Mouse (Mus musculus): ENCODE data around the gene Slc2a3.
"Not testable (repeated sequence)": the region's sequence is repeated elsewhere in the genome, so short reads cannot be mapped to it uniquely, and the experiment has no call there.

Gene Slc2a3

GRCm38 (mm10) chr6:122764446-122765297, 36.8 kb downstream of the Slc2a3 start:
- no peak for DNase-seq (ENCODE audit: low read depth, low spot score)

DNA sequence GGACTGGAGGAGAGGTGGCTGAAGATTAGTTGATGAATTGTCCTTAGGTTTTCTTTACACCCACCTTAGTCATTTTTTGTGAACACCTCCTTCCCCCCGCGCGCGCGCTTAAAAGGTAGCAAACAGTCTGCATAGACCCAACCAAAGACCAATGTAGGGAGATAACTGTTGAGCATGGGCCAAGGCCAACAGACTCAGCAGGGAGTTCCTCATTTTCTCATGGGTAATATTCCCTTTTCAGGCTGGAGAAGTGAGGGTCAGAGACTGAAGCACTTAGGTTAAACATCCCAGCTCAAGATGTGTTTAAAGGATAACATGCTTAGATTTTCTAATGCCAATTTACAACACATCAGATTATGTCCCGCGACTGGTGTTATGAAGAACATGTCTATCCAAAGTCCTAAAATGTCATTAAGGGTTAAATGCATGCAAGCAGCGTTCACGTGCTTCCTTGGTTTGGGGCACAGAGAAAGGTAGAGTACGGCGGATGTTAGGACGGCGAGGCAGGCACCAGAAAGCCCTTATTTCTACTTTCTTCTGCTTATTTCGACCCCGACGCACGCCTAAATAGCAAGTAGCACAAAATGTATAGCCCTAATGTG, 37.5 kb downstream of the Slc2a3 start:
- no peak for DNase-seq (ENCODE audit: low read depth, low spot score)

DNA sequence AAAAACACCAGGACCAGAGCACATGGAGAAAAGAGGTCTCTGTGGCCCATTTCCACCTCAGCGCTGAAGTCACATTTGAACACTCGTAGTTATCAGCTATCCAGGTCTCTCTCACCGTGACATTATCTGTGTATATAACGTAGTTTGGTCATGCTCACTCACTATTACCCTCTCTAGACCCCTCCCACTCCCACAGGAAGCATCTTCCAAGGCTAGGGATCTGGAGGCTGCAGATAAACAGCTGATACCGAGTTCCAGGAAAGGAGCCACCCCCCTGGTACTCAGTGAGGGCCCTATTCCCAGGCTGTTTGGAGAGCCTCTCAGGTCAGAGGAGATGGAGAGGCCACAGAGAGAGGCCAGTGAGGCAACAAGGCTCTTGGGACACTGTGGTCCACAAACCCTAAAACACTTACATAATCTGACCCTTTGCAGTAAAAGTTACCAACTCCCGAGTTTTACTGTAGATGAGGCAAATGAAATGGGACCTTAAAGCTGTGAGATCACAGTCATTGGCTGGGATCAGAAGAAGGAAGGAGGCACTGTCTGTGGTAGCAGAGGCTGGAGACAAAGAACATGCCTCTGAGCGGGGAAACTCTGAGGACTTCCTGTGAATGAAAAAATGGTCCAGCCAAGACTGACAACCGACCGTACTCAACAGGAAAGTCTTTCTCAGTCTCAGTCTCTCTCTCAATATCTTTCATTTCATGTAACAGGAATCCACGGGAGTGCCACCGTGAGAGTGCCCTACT, 38.3 kb downstream of the Slc2a3 start:
- DNase-seq (ENCODE audit: low read depth, low spot score) = no peak

- DNase-seq (ENCODE audit: low read depth, low spot score) = no peak
Measured at GRCm38 (mm10) chr6:122762480-122762879, 39.0 kb downstream of the Slc2a3 start.

DNA sequence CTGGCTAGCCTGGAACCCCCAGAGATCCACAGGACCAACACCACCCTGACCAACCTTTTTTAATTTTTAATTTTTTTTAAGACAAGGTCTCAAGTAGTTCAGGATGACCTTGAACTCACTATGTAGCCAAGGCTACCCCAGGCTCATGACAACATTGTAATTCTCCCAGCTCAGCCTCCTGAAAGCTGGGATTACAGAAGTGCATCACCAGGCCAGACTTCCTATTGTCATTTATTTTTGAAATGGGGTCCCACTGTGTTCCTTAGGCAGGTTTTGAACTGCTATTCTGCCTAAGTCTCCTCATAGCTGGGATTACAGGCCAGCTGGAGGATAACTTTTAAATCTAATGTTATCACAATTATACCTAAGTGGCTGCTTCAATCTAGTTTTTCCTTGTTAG, 39.5 kb downstream of the Slc2a3 start:
- DNase-seq (ENCODE audit: low read depth, low spot score) = no peak

- DNase-seq (ENCODE audit: low read depth, low spot score) = no peak
Measured at GRCm38 (mm10) chr6:122761011-122761599, 40.3 kb downstream of the Slc2a3 start.

DNA sequence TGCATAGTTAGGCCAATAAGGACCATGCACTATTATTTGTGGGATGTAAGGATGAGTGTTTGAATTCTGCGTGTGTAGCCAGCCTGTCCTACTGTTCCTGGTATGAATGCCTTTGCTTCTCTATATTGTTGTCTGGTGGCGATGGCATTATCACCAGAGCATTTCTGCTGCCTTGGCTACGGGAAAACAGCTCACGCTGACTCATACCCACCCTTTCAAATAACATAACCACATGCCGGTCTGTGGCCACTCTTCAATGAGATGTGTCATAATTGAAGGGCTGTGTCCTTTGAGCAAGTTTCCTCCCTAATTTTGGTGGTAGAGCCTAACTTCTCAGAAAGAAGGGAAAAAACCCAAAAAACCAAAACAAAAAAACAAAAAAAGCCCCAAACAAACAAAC, 42.7 kb downstream of the Slc2a3 start:
- no peak for DNase-seq (ENCODE audit: low read depth, low spot score)

GRCm38 (mm10) chr6:122755913-122756312, 45.5 kb downstream of the Slc2a3 start:
- DNase-seq (ENCODE audit: low read depth, low spot score) = peak; percentile 62

DNA sequence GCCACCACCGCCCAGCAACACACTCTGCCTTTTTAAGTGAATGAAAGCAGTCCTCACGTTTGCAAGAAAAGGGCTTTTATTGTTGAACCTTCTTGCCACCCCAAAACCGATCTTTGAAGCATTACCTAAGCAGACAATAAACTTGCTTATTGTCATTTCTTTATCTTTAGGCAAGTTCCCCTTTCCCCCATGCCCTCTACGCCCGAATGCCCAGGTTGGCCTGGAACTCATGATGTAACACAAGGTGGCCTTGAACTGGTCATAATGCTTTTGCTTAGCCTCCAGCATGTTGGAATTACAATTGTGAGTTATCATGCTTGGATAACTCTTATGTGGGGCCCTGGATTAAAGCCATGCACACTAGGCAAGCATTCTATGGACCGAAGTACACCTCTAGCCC, 50.9 kb downstream of the Slc2a3 start:
- DNase-seq (ENCODE audit: low read depth, low spot score) = peak; percentile 32

- DNase-seq (ENCODE audit: low read depth, low spot score) = no peak
Measured at GRCm38 (mm10) chr6:122744505-122745249, 56.8 kb downstream of the Slc2a3 start.

DNA sequence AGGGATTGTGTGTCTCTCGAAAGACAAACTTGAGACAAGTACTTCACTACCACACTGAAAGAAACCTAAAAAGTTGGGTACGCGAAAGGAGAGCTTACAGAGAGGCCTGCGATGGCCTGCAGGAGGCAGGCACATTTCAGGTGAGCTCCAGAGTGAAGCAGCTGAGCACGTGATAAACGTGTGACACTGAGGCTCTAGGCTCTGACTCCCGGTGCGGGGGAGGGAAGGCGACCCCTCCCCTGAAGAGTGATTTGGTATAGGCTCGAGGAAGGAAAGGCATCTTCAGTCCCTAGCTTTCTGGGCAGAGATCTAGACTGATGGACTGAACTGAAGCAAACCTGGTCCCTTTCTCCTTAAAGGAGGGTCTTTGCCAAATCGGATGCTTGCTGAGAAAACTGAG, 58.1 kb downstream of the Slc2a3 start:
- DNase-seq (ENCODE audit: low read depth, low spot score) = no peak

GRCm38 (mm10) chr6:122742228-122742899, 59.1 kb downstream of the Slc2a3 start:
- no peak for DNase-seq (ENCODE audit: low read depth, low spot score)

GRCm38 (mm10) chr6:122741460-122742227, 59.8 kb downstream of the Slc2a3 start:
- DNase-seq (ENCODE audit: low read depth, low spot score) = no peak

GRCm38 (mm10) chr6:122739952-122740351, 61.5 kb downstream of the Slc2a3 start:
- DNase-seq (ENCODE audit: low read depth, low spot score) = peak; percentile 62

DNA sequence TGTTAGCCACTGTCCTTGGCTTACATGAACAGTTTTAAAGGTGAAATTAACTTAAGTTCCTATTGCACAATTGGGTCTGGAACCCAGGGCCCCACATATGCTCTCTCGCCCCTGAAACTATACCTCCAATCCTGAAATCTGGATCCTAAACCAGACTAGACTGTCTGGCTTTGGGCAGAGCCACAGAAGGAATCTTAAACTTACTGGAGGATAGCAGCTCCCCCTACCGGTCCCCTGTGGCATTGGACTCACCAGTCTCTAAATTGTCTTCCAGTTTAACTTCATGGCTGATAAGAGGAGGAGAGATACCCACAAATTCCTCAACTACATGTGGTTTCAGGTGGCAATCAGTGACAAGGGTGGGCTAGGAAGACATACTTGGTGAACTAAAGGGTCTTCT, 81.5 kb downstream of the Slc2a3 start:
- peak; percentile 66 for DNase-seq (ENCODE audit: low read depth, low spot score)

DNA sequence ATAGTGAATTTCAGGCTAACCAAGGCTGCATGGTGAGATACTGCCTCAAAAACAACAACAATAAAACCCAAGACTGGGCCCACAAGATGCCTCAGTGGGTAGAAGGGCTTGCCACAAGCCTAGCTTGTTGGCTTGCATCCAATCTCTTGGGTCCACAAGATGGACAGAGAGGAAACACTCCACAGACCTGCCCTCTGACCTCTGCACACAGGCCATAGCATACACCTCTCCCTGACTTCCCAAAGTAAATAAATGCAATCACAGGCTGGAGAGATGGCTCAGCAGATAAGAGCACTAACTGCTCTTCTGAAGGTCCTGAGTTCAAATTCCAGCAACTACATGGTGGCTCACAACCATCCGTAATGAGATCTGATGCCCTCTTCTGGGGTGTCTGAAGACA, 83.2 kb downstream of the Slc2a3 start:
- DNase-seq (ENCODE audit: low read depth, low spot score) = not testable (repeated sequence)

GRCm38 (mm10) chr6:122715886-122716285, 85.6 kb downstream of the Slc2a3 start:
- DNase-seq (ENCODE audit: low read depth, low spot score) = no peak

GRCm38 (mm10) chr6:122714707-122715365, 86.6 kb downstream of the Slc2a3 start:
- DNase-seq (ENCODE audit: low read depth, low spot score) = no peak

DNA sequence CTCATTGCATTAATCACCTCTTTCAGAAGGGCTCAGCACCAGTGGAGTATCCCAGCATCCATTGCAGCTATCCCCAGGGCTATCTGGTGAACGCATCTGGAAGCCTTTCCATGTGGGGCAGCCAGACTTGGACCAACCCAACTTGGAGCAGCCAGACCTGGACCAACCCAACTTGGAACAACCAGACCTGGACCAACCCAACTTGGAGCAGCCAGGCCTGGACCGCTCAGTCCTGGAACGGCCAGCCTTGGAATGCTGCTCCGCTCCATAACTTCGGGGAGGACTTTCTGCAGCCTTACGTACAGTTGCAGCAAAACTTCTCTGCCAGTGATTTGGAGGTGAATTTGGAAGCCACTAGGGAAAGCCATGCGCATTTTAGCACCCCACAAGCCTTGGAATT, 88.3 kb downstream of the Slc2a3 start:
- not testable (repeated sequence) for DNase-seq (ENCODE audit: low read depth, low spot score)

Measured in A20 (cell line).